Mouse (Mus musculus): ENCODE data around the gene Neb. TPM values are rescaled to one million over a fixed set of nuclear protein-coding genes. Genes with fewer than 3 reads are reported as not detected.
A peak's percentile ranks its signal among the peaks of the same experiment; 100 is the strongest.

Neb gene
- polyA plus RNA-seq, 2 experiments, result 51.8 to 126 TPM

DNA sequence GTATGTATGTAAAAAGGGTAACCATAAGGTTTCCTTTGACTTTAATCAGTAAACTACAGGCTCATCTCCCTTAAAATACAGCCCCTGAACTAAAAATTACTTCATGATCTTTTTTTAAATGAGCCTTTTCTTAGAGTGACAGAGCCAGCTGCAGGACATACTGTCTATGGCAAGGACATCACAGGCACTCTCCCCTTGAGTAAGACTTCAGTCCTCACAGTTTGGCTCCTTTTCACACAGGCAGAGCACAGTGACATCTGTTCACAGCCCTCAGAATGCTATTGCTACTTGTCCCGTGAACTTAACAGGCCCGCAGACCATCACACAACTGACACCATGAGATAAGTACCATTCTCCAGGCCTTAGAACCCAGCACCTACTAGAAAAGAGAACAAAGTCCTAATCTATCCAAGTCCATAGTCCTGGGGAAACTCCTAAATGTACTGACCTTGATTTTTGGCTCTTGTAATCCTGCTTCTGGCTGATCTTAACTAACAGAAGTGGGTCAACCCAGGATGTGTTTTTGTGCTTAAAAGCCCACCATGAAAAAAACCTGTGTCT, 12.2 kb upstream of the Neb start:
- Histone ChIP-seq H3K4me3 (replicated peaks; ENCODE audit: low read length) (no peak overlapping the region), H3K9ac (ENCODE audit: low read depth, low read length, severe bottlenecking) (no peak overlapping the region), H3K36me3 (ENCODE audit: control insufficient read depth, insufficient read depth, low read length) (no peaks in the 10 kb centered on the region), H3K4me2 (replicated peaks; ENCODE audit: low read depth, low read length, severe bottlenecking) (no peak overlapping the region), H3K27me3 (ENCODE audit: control insufficient read depth, insufficient read depth, low read length) (no peaks in the 10 kb centered on the region), H3K27ac (replicated peaks; ENCODE audit: low read depth, low read length) (no peak overlapping the region), H3K9me3 (ENCODE audit: control insufficient read depth, low read length) (no peaks in the 10 kb centered on the region), H3K4me1 (ENCODE audit: control insufficient read depth, insufficient read depth, low read length) (no peaks in the 10 kb centered on the region)
- WGBS, result 62% methylated on average over 2 of the region's 2 CpGs
- peak; percentile 39 for DNase-seq (ENCODE audit: low spot score)
- no peak for TF ChIP-seq POLR2A (IDR thresholded peaks at IDR 0.05; ENCODE audit: borderline replicate concordance, extremely low read depth, insufficient read depth, insufficient read length)
- peak; percentile 78 for ATAC-seq (ENCODE audit: low FRiP score, low read depth)

DNA sequence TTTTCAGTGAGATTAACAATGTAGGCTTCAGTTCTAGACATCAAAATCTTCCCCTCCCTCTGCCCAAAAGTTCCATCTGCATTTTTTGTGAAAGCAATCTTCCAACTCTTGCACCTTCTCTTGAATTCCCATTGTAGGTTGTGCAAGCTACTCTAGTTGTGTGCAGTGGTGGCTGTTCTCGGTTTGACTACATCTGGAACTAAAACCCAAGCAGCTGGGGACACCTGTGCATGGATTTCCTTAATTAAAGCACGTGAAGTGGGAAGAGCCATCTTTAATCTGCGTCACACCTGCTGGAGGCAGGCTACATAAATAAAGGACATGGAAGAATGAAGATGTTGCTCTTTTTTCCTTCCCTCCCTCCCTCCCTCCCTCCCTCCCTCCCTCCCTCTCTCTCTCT, 11.7 kb upstream of the Neb start:
- Histone ChIP-seq H3K4me1 (ENCODE audit: control insufficient read depth, insufficient read depth, low read length) (no peaks in the 10 kb centered on the region), H3K4me3 (replicated peaks; ENCODE audit: low read length) (no peak overlapping the region), H3K27me3 (ENCODE audit: control insufficient read depth, insufficient read depth, low read length) (no peaks in the 10 kb centered on the region), H3K9ac (ENCODE audit: low read depth, low read length, severe bottlenecking) (no peak overlapping the region), H3K4me2 (replicated peaks; ENCODE audit: low read depth, low read length, severe bottlenecking) (no peak overlapping the region), H3K36me3 (ENCODE audit: control insufficient read depth, insufficient read depth, low read length) (no peaks in the 10 kb centered on the region), H3K27ac (replicated peaks; ENCODE audit: low read depth, low read length) (no peak overlapping the region), H3K9me3 (ENCODE audit: control insufficient read depth, low read length) (no peaks in the 10 kb centered on the region)
- no peak for ATAC-seq (ENCODE audit: low FRiP score, low read depth)
- DNase-seq (ENCODE audit: low spot score), result no peak
- WGBS, result 57% methylated on average over 3 of the region's 3 CpGs
- no peak for TF ChIP-seq POLR2A (IDR thresholded peaks at IDR 0.05; ENCODE audit: borderline replicate concordance, extremely low read depth, insufficient read depth, insufficient read length)

DNA sequence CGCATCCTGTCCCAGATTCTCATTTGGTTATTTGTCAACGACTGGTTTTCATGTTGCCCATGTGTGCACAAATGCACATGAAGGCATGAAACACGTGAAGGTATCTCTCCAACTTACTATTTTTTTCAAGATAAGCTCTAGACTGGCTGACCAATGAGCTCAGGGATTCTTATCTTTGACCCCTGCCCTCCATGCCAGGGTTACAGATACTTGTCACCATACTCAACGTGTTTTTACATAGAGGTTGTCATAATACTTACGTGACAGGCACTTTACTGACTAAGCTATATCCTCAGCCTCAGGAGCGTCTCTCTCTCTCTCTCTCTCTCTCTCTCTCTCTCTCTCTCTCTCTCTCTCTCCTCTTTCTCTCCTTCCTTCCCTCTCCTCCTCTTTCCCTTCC, 8.2 kb upstream of the Neb start:
- Histone ChIP-seq H3K27me3 (ENCODE audit: control insufficient read depth, insufficient read depth, low read length) (no peaks in the 10 kb centered on the region), H3K4me1 (ENCODE audit: control insufficient read depth, insufficient read depth, low read length) (no peaks in the 10 kb centered on the region), H3K9ac (ENCODE audit: low read depth, low read length, severe bottlenecking) (no peak overlapping the region), H3K27ac (replicated peaks; ENCODE audit: low read depth, low read length) (no peak overlapping the region), H3K4me3 (replicated peaks; ENCODE audit: low read length) (no peak overlapping the region), H3K36me3 (ENCODE audit: control insufficient read depth, insufficient read depth, low read length) (no peaks in the 10 kb centered on the region), H3K9me3 (ENCODE audit: control insufficient read depth, low read length) (no peaks in the 10 kb centered on the region), H3K4me2 (replicated peaks; ENCODE audit: low read depth, low read length, severe bottlenecking) (no peak overlapping the region)
- ATAC-seq (ENCODE audit: low FRiP score, low read depth), result no peak
- no peak for DNase-seq (ENCODE audit: low spot score)
- 76% methylated on average over 6 of the region's 6 CpGs for WGBS
- TF ChIP-seq POLR2A (IDR thresholded peaks at IDR 0.05; ENCODE audit: borderline replicate concordance, extremely low read depth, insufficient read depth, insufficient read length), result no peak

DNA sequence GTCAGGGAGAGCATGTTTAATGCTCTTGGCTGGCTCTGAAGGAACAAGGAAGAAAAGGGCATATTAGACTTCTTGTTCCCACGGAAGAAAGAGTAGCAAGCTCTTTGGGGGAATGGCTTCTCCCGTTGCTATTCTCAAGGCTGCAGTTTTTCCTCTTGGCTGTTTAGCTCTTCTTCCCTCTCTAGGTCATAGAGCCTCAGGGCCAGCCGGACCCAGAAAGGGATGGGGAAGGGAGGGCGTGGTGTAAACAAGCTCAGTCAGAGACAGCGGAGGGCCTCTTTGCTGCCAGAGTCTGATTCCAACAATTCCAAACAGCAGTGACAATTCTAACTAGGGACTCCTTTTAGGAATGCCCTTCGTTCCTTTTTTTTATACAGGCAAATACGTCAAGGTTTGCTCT, 7.8 kb upstream of the Neb start:
- Histone ChIP-seq H3K9me3 (ENCODE audit: control insufficient read depth, low read length) (no peaks in the 10 kb centered on the region), H3K4me1 (ENCODE audit: control insufficient read depth, insufficient read depth, low read length) (no peaks in the 10 kb centered on the region), H3K4me2 (replicated peaks; ENCODE audit: low read depth, low read length, severe bottlenecking) (no peak overlapping the region), H3K4me3 (replicated peaks; ENCODE audit: low read length) (no peak overlapping the region), H3K27ac (replicated peaks; ENCODE audit: low read depth, low read length) (no peak overlapping the region), H3K9ac (ENCODE audit: low read depth, low read length, severe bottlenecking) (no peak overlapping the region), H3K36me3 (ENCODE audit: control insufficient read depth, insufficient read depth, low read length) (no peaks in the 10 kb centered on the region), H3K27me3 (ENCODE audit: control insufficient read depth, insufficient read depth, low read length) (no peaks in the 10 kb centered on the region)
- no peak for TF ChIP-seq POLR2A (IDR thresholded peaks at IDR 0.05; ENCODE audit: borderline replicate concordance, extremely low read depth, insufficient read depth, insufficient read length)
- 41% methylated on average over 7 of the region's 7 CpGs for WGBS
- DNase-seq (ENCODE audit: low spot score) (no peak), ATAC-seq (ENCODE audit: low FRiP score, low read depth) (no peak)

DNA sequence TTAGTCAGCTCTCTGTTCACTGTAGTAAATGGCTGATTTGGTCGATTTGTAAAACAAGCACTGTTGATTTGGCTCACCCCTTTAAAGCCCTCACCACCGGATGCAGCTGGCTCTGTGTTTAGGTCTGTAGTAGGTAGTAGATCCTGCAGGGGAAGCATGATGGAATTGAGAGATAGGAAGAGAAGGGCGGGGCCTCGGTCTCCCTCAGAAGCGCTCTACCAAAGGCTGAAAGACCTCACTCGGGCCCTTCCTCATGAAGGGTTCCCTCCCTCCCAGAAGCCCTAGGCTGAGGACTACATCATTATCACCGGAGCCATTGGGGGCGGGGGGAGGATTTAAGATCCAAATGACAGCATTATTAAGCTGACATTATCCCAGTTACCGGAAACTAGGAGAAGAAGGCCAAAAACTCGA, 581 bp upstream of the Neb start:
- Histone ChIP-seq H3K4me3 (replicated peaks; ENCODE audit: low read length) (no peak overlapping the region), H3K9me3 (ENCODE audit: control insufficient read depth, low read length) (no peaks in the 10 kb centered on the region), H3K4me1 (ENCODE audit: control insufficient read depth, insufficient read depth, low read length) (no peaks in the 10 kb centered on the region), H3K36me3 (ENCODE audit: control insufficient read depth, insufficient read depth, low read length) (no peaks in the 10 kb centered on the region), H3K27me3 (ENCODE audit: control insufficient read depth, insufficient read depth, low read length) (no peaks in the 10 kb centered on the region), H3K4me2 (replicated peaks; ENCODE audit: low read depth, low read length, severe bottlenecking) (no peak overlapping the region), H3K9ac (ENCODE audit: low read depth, low read length, severe bottlenecking) (no peak overlapping the region), H3K27ac (replicated peaks; ENCODE audit: low read depth, low read length) (no peak overlapping the region)
- no peak for ATAC-seq (ENCODE audit: low FRiP score, low read depth)
- no peak for TF ChIP-seq POLR2A (IDR thresholded peaks at IDR 0.05; ENCODE audit: borderline replicate concordance, extremely low read depth, insufficient read depth, insufficient read length)
- WGBS, result 61% methylated on average over 10 of the region's 10 CpGs
- no peak for DNase-seq (ENCODE audit: low spot score)
